Mouse (Mus musculus): ENCODE results near the gene Rpl34.

The Rpl34 gene
- long read RNA-seq, experiment 1, transcript Rpl34-201 (5 exons, 624 nt), result minor isoform, 28 of 244 reads
- long read RNA-seq, experiment 1, transcript Rpl34-202 (5 exons, 480 nt), result major isoform, 204 of 244 reads
- long read RNA-seq, experiment 1, partial matches to known transcripts, result 6 of 244 reads
- long read RNA-seq, experiment 1, other reads (novel, unspliced or antisense), result 3 of 244 reads
- long read RNA-seq, experiment 2, transcript Rpl34-202 (5 exons, 480 nt), result major isoform, 189 of 248 reads
- long read RNA-seq, experiment 2, transcript Rpl34-201 (5 exons, 624 nt), result minor isoform, 43 of 248 reads
- long read RNA-seq, experiment 2, partial matches to known transcripts, result 7 of 248 reads
- long read RNA-seq, experiment 2, other reads (novel, unspliced or antisense), result 4 of 248 reads

- intact Hi-C loops (cut with DNase I), result no loop called here
These were observed at the start of gene Rpl34 for GRCm38 (mm10) chr3:130730189-130730653. TSS of gene Rpl34 (minus strand) at chr3:130730398.

DNA sequence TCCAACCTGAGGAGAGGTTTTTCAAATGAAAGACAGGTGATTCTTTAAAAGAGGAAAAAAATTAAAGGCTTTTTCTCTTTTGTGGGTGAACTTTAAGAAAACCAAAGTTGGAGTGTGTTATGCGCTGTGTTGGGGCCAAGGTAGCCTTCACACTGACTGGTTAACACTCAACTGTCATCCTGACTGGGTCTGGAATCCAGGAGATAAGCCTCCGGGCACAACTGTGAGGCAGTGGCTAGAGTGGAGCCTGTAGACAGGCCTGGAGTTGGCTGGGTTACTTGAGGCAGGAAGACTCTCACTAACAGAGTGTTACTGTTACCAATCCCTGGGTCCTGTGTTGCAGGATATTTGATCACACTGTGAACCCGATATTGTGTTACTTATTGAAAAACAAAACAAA, 38.0 kb upstream of the Rpl34 start:
- intact Hi-C loops (cut with DNase I), result no loop called here

GRCm38 (mm10) chr3:130764091-130764490, 33.9 kb upstream of the Rpl34 start:
- intact Hi-C loops (cut with DNase I), result loop anchor here (5.0 kb wide), 1 partner anchor 473 kb away; no protein-coding TSS in a partner anchor

DNA sequence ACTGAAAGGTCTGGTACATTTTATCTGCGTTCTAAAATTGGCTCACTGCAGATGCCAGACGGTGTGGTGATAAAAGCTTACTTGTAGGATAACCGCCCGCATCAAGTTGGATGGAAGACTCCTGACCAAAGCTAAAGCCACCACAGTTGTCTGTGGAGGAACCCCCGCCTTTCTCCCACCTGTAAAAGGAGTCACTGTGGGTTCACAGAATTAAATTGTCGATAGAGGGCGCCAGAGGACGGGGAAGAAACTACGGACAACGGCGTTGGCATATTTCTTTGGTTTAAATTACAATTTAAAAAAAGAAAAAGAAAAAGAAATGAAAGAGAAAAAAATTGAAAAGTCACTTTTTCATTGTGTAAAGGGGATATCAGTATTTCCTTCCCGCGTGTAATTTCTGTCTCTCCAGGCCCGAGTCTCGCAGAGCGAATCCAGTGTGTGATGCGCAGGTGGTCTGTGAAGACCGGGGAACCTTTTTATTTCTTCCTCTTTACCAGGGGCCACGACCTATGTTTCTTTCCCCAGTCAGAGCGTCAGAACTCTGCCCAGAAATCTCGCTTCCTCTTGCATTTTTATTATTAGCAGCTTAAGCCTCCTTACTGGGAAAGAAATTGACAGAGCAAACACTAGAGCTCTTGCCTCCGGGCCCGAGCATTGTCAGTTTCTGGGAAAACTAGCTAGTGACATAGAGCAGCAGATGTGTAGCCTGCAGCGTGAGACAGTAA, 30.7 kb upstream of the Rpl34 start:
- intact Hi-C loops (cut with DNase I), result loop anchor here (5.0 kb wide), 1 partner anchor 476 kb away; no protein-coding TSS in a partner anchor

DNA sequence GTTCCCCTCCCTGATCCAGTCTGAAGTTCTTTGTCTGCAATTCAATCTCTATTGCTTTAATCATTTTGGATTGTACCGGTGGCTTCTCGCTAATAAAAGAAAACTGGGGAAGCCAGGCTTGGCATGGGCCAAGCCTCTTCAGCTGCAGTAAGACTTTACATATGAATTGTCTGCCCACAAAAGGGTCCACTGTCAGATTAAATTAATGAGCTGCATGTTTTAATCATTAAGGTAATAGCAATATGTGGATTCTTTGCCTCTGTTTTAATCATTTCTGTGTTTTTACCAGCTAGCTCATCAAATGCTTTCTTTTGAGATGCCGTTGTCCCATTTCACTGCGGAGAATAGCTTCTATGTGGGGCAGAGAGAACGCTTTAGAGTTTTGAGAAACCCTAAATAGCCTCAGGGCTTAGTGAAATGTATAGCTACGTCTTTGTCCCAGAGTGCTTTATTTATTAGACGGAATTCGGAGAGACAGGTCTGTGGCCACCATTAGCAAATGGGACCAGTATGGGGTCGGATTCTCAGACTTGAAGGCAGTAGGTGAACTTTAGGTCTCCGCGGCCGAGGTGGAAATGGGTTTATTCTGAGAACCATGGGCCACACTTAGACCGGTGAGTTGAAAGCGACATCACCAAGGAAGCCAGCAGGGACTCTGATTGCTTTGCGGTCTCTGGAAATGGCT, 28.1 kb upstream of the Rpl34 start:
- intact Hi-C loops (cut with DNase I), result no loop called here

GRCm38 (mm10) chr3:130757117-130757852, 27.1 kb upstream of the Rpl34 start:
- intact Hi-C loops (cut with DNase I), result no loop called here

GRCm38 (mm10) chr3:130749206-130749605, 19.0 kb upstream of the Rpl34 start:
- intact Hi-C loops (cut with DNase I), result no loop called here

GRCm38 (mm10) chr3:130746673-130747619, 16.7 kb upstream of the Rpl34 start:
- intact Hi-C loops (cut with DNase I), result no loop called here

DNA sequence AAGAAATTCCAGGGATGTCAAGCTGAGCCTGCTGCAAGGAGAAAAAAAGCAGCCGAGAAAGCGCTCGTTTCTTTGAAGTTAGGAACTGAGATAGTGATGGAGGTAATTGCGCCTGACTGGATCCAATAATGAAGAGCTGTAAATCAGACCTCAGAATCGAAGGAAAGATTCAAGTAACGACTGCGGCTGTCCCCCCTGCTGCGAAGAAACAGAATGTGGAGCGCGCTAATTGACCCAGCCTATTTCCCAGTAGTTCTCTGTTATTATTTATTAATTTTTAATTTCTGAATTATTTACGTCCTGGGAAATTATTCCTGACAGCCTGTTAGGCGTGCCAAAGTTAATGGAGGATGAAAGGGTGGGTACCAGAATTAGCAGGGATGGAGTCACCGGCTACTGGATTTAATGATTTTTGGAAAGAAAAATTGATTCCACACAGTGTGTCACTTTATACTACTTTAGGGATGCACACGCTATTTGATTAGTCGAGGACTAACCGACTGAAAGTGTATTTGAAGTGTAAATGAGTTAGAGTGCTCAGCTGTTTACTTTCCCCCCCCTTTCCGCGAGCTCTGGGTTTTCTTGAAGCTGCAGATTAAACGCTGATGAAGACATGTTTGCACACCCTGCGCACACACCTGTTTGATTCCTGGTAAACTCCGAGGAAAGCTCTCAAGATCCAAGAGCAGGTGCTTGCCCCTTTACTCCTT, 7.6 kb upstream of the Rpl34 start:
- intact Hi-C loops (cut with DNase I), result no loop called here

- intact Hi-C loops (cut with DNase I), result no loop called here
These were observed 6.6 kb upstream of the Rpl34 start for GRCm38 (mm10) chr3:130736758-130737157.

DNA sequence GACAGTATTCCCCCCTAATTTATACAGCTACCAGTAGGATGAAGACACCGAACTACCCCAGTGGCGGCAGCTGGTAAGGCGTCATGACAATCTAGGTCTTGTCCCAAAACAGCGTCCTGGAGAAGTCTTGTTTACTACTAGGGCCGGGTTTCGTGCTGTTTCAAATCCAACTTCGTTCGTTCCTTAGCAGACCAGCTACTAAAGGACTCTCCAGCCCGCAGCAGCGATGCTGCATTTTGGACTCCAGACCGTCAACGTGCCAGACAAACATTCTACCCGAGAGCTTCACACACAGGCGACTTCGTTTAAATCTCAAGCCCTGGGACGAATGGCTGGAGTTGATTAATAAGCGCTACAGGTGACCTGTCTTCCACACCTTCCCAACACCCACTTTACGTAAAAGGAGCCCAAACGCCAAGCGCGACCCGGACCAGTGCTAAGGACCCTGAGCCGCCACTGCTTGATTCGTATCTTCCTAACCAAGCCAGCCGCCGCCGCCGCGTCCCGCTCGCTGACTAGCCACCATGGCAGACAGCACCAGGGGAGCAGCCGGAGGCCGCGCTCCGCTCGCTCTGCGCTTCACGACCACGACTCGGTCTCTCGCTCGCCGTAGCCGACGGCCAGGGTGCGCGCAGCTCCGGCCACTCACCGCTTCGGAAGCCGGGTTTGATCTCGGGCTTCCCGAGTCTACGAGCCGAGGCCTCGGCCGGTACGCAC, 568 bp downstream of the Rpl34 start:
- intact Hi-C loops (cut with DNase I), result loop anchor here (5.0 kb wide), 1 partner anchor 78 kb away; no protein-coding TSS in a partner anchor

DNA sequence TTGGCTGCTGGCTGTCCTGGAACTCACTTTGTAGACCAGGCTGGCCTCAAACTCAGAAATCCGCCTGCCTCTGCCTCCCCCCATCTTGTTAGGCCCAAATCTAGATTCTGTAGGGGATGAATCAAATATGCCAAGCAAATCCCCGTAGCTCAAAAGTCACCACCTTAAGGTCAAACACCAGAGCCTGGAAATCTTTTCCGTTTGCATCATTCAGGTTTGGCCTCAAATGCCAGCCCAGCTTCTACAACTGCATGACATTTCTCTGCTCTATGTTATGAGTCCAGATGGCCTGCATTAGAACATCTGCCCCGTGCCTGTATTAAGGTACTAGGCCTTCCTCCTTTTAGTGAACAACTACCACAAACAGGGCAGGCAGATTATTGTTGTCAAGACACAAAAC, 2.5 kb downstream of the Rpl34 start:
- intact Hi-C loops (cut with DNase I), result loop anchor here (5.0 kb wide), 1 partner anchor 80 kb away; no protein-coding TSS in a partner anchor

DNA sequence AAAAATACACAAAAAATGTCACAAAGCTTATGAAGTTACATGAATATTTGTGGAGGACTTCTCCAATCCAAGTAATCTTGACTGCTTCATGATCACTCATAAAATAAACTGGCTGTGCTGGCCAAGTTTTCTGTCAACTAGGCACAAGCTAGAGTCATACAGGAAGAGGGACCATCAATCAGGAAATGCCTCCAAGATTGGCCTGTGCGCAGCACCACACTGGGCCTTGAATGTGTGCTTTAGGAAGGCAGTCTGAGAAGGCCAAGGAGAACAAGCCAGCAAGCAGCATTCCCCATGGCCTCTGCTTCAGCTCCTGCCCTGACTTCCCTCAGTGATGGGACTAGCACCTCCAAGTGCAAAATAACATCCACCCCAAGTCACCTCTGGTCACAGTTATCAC, 3.2 kb downstream of the Rpl34 start:
- intact Hi-C loops (cut with DNase I), result loop anchor here (5.0 kb wide), 1 partner anchor 80 kb away; no protein-coding TSS in a partner anchor

GRCm38 (mm10) chr3:130725718-130726117, 4.5 kb downstream of the Rpl34 start:
- intact Hi-C loops (cut with DNase I), result loop anchor here (5.0 kb wide), 1 partner anchor 82 kb away; no protein-coding TSS in a partner anchor

GRCm38 (mm10) chr3:130722733-130723478, 7.3 kb downstream of the Rpl34 start:
- intact Hi-C loops (cut with DNase I), result no loop called here

- intact Hi-C loops (cut with DNase I), result no loop called here
These were observed 10.0 kb downstream of the Rpl34 start for GRCm38 (mm10) chr3:130720225-130720624.

- intact Hi-C loops (cut with DNase I), result loop anchor here (5.0 to 10.0 kb wide), 2 partner anchors 76 to 518 kb away; no protein-coding TSS in a partner anchor
These were observed 11.3 kb downstream of the Rpl34 start for GRCm38 (mm10) chr3:130718871-130719270.

Measured in adrenal gland (tissue).